Mouse (Mus musculus): Measurements from ENCODE around the gene Ccdc81.

The Ccdc81 gene

GRCm38 (mm10) chr7:89864769-89865168 is 38.7 kb downstream of the Ccdc81 start:
- no peak for DNase-seq (ENCODE audit: low spot score)

DNA sequence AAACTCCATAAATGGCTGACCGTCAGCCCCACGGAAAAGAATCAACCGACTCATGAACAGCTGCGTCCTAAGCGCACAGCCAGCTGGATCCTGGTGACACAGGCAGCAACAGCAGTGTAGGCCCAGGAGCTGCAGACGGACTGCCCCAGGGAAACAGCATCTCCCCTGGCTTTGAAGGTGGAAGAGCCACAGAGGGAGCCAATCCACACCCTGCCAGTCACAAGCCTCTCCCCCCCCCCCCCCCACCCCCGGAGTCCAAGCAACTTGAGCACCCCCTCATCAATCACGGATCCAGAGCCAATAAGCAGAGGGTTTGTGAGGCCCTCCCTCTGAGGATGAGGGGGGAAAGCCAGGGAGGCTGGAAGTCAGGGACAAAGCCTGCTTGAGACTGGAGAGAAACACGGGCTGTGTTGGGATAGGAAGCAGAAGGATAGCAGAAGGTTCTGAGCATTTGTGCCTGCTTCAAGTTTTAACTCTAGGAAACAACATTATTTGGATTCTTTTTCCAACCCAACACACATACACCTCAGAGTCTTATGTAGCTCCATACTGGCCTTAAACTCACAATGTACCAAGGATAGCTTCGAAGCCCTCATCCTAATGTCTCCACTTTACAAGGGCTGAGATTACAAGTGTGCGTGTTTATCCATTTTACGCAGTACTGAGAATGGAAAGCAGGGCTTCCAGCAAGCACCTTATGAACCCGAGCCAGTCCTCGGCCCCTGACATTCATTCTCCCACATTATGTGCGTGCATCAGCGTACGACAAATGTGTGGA is 46.8 kb downstream of the Ccdc81 start:
- peak; percentile 82 for DNase-seq (ENCODE audit: low spot score)

- DNase-seq (ENCODE audit: low spot score): no peak
Observed at GRCm38 (mm10) chr7:89855196-89855595, 48.2 kb downstream of the Ccdc81 start.

- no peak for DNase-seq (ENCODE audit: low spot score)
Observed at GRCm38 (mm10) chr7:89853131-89853530, 50.3 kb downstream of the Ccdc81 start.

- peak; percentile 22 for DNase-seq (ENCODE audit: low spot score)
Observed at GRCm38 (mm10) chr7:89852158-89853095, 51.0 kb downstream of the Ccdc81 start.

DNA sequence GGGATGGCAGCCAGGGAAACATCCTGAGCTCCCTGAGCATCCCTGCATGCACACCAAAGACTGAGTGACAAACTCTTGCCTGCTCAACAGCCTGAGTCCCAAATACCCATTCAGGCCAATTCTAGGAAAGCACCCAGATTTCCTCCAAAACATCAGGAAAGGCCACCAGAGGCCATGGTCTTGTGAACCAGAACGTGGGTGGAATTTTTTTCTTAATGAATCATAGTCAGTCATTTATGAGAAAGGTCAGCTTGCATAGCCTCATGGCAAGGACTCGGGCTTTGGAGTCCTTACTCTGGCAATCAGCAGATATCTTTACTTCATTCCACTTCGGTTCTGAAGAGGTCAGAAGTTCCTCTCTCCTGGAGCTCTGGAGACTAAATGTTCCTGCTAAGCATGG is 52.9 kb downstream of the Ccdc81 start:
- DNase-seq (ENCODE audit: low spot score): no peak

GRCm38 (mm10) chr7:89845669-89846068 is 57.8 kb downstream of the Ccdc81 start:
- DNase-seq (ENCODE audit: low spot score): no peak

DNA sequence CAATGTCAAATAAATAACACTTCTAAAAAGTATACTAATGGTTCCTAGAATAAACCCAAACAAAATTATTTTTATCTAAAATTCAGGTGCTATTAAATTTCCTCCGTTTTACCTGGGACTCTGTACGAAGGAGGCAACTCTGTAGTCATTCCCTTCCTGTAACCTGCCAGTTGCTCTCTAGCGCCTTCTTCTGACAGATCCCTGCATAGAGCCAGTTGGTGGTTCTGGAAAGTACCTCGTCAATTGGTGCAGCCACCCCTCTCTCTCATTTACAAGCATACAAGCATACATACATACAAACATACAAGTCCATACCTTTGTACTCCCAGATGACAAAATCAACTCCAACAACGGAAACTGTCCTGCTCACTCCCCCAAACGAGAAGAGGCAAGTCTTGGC is 59.9 kb downstream of the Ccdc81 start:
- DNase-seq (ENCODE audit: low spot score): peak; percentile 66

DNA sequence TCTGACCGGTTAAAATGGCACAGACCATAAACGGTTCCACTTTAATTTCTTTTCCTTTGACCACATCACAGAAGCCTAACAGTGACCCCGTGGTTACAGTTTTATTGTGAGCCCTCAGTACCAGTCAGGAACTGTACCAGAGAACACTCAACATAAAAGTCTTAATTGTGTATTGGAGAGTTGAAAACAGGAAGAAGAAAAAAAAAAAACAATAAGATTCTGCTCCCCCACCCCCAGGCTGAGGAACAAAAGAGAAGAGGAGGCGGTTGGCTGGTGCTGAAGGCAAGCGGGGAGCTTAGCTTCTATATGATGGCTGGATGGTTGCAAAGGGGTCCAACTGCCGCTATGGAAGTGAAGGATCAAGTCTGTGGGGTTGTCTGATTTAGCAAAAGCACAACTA is 60.3 kb downstream of the Ccdc81 start:
- DNase-seq (ENCODE audit: low spot score): no peak

DNA sequence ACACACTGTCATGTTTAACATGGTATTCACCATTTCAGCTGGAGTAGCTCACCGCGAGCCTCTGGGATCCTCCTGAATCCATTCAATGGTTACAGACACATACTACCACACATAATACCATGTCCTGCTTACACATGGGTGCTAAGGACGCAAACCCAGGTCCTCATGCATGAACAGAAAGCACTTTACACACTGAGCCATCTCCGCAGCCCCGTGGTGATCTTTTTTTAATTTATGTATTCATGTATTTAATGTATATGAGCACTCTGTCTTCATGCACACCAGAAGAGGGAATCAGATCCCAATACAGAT is 61.1 kb downstream of the Ccdc81 start:
- DNase-seq (ENCODE audit: low spot score): no peak

DNA sequence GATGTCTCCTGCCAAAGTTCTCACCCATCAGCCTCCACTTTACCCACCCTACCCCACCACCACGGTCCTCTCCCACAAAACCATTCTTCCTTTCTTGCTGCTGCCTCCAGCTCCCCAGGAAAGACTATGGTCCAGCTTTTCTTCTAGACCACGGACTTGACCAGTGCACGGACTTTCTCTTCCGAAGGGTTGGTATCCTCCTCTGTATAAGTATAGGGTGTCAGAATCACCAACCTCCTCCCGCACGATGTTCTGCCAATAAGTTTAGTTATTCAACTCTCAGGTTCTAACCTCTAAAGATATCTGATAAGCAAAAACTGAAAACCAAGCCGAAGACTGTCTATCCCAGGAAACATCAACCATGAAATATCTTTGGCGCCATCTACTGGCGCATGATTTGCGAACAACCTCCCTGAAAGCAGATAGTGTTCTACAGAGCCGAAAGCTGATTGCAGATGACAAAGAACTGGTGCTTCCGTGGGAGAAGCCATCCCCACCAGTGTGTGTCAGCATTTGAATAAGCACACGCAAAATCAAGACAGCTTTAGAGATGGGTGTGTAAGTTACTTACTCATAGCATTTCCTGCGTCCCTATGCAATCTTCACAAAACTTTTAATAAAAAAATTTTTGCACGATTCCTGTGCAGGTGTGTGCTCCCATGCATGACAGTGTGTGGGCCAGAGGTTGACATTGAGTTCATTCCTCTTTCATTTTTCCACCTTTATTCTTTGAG is 61.6 kb downstream of the Ccdc81 start:
- peak; percentile 97 for DNase-seq (ENCODE audit: low spot score)

DNA sequence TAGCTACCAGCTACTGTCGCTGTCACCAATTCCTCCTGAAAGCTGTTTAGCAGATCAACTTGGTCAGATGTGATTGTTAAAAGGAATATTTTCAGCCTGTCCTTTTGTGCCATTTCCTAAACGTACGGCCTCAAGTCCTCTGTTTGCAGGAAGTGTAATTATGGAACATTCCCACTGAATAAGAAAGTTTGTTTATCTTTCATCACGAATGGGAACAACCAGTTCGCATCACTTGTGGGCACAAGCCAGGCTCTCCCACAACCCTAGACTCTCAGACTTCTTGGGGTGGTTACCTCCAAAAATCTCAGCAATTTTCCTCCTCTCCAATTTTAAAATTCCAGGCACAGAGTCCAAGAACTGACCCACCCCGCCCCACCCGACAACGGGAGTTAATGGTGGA is 63.7 kb downstream of the Ccdc81 start:
- no peak for DNase-seq (ENCODE audit: low spot score)

DNA sequence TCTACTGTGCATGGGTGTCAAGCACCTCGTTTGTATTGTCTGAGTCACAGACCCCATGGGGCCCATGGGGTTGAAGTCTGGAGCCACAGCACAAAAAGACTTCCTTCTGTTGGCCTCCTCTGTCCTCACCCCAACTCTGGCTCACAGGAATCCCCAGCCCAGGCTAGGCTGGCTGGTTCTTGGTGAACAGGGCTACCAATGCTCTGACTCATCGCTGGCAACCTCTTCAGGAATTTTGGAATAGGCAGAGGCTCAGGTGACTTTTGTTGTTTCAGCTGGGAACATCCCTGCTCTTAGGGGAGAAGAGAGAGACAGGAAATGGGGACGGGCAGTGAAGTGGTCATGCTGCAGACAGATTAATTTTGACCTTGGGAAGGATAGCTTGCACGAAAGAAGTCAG is 65.6 kb downstream of the Ccdc81 start:
- DNase-seq (ENCODE audit: low spot score): no peak

- no peak for DNase-seq (ENCODE audit: low spot score)
Observed at GRCm38 (mm10) chr7:89836676-89837075, 66.8 kb downstream of the Ccdc81 start.

DNA sequence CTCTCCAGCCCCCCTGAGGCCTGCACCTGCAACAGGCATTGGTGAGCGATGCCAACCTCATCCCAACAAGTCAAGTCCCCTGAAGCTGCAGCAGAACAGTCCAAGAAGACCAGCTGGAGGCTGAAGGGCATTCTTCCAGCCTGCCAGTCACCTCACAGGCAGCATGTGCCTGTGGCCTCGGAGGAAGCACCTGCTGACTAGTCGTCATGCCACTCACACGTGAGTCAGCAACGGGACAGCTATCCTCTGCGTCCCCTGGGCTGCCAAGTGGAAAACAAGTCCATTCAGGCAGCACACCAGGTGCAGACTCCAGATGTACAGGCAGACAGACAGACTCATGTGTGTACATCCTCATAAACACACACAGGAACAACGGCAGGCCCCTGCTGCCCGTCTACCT is 67.9 kb downstream of the Ccdc81 start:
- DNase-seq (ENCODE audit: low spot score): no peak

- no peak for DNase-seq (ENCODE audit: low spot score)
Observed at GRCm38 (mm10) chr7:89833521-89833920, 69.9 kb downstream of the Ccdc81 start.

GRCm38 (mm10) chr7:89829201-89829600 is 74.2 kb downstream of the Ccdc81 start:
- DNase-seq (ENCODE audit: low spot score): peak; percentile 67

- DNase-seq (ENCODE audit: low spot score): no peak
Observed at GRCm38 (mm10) chr7:89828436-89829065, 74.9 kb downstream of the Ccdc81 start.
